Mouse (Mus musculus): ENCODE results near the gene Fsd1. TPM values are rescaled to one million over a fixed set of nuclear protein-coding genes. Genes with fewer than 3 reads are reported as not detected.

The Fsd1 gene
- polyA plus RNA-seq, 1 experiment from 2014 or later: 13.7 TPM

- no peak overlapping the region for H3K9ac ChIP-seq (replicated peaks; ENCODE audit: low read depth, low read length)
- no peak overlapping the region for H3K4me2 ChIP-seq (replicated peaks; ENCODE audit: low read depth, low read length)
- 81% methylated on average over 1 of the region's 1 CpGs for WGBS
- no peak overlapping the region for H3K4me3 ChIP-seq (ENCODE audit: low read depth, low read length)
- no peaks in the 10 kb centered on the region for H3K4me1 ChIP-seq (ENCODE audit: control insufficient read depth, insufficient read depth, low read length)
- H3K9me3 ChIP-seq (ENCODE audit: control insufficient read depth, low read depth, low read length): no peaks in the 10 kb centered on the region
- H3K27ac ChIP-seq (ENCODE audit: low read length): no peak overlapping the region
- H3K27me3 ChIP-seq (ENCODE audit: control insufficient read depth, insufficient read depth, low read length): no peaks in the 10 kb centered on the region
- ATAC-seq (ENCODE audit: insufficient number of reproducible peaks, insufficient read depth, low FRiP score, low read depth): no peak
- peaks cover 15% of the 10 kb centered on the region; the same call in 1 of the 2 replicates for H3K36me3 ChIP-seq (ENCODE audit: control insufficient read depth, insufficient read depth, low read length)
Measured at GRCm38 (mm10) chr17:56026303-56026702, 40.0 kb downstream of the Fsd1 start.

DNA sequence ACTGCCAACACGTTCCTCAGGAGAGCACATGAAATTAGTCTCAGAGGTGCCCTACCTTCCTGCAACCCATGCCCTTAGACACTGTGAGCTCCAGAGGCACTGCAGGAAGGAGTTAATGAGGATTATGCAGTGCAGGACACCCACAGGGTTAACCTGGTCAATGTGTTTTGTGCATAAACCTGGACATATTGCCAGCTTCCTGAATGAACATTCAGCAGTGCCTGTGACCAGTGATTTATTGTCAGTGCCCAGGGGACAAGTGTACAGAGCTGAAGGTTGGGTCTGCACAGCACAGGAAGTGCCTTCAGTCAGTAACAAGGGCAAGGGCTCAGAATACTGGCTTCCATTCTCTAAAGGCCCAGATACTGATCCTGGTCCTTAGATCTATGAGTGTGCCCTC, 40.6 kb downstream of the Fsd1 start:
- H3K36me3 ChIP-seq (ENCODE audit: control insufficient read depth, insufficient read depth, low read length): peaks cover 15% of the 10 kb centered on the region; the same call in 1 of the 2 replicates
- WGBS: 82% methylated on average over 1 of the region's 1 CpGs

DNA sequence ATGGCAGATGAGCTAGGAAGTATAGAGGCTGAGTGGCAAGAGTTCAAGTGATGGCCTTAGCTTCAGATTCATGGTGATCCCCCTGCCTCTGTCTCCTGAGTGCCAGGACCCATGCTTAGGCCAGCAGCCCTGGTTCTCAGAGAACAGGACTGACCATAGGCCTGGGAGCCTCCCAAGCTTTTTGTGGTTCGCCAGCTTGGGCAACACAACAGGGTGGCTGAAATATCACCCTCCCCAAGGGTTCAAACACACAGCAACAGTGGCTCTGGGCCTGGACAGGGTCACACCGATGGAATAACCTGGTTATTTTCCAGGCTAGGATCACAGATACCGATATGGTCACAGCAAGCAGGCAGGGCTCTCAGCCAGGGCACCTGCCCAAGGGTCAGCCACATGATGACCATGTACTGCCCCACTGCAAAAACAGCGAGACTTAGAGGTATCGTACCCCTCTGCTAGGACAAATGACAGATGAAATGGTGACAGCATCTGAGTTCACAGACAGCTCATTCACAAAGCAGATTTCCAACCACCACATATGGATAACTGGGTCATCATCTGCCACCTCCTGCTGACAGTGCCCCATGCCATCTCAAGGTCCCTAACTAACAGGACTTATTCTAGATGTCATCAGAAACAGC, 41.6 kb downstream of the Fsd1 start:
- Histone ChIP-seq H3K9ac (replicated peaks; ENCODE audit: low read depth, low read length) (no peak overlapping the region), H3K36me3 (ENCODE audit: control insufficient read depth, insufficient read depth, low read length) (peaks cover 15% of the 10 kb centered on the region; the same call in 1 of the 2 replicates), H3K4me1 (ENCODE audit: control insufficient read depth, insufficient read depth, low read length) (peaks cover 2% of the 10 kb centered on the region; the same call in 1 of the 2 replicates), H3K4me3 (ENCODE audit: low read depth, low read length) (no peak overlapping the region), H3K4me2 (replicated peaks; ENCODE audit: low read depth, low read length) (no peak overlapping the region), H3K27ac (ENCODE audit: low read length) (no peak overlapping the region), H3K9me3 (ENCODE audit: control insufficient read depth, low read depth, low read length) (no peaks in the 10 kb centered on the region), H3K27me3 (ENCODE audit: control insufficient read depth, insufficient read depth, low read length) (no peaks in the 10 kb centered on the region)
- no peak for ATAC-seq (ENCODE audit: insufficient number of reproducible peaks, insufficient read depth, low FRiP score, low read depth)
- 95% methylated on average over 5 of the region's 5 CpGs for WGBS

More for the DNA sequence above, 40.6 kb downstream of the Fsd1 start:
- H3K27me3 ChIP-seq (ENCODE audit: control insufficient read depth, insufficient read depth, low read length): no peaks in the 10 kb centered on the region
- no peaks in the 10 kb centered on the region for H3K4me1 ChIP-seq (ENCODE audit: control insufficient read depth, insufficient read depth, low read length)
- H3K9me3 ChIP-seq (ENCODE audit: control insufficient read depth, low read depth, low read length): no peaks in the 10 kb centered on the region
- no peak overlapping the region for H3K27ac ChIP-seq (ENCODE audit: low read length)
- no peak for ATAC-seq (ENCODE audit: insufficient number of reproducible peaks, insufficient read depth, low FRiP score, low read depth)
- no peak overlapping the region for H3K4me2 ChIP-seq (replicated peaks; ENCODE audit: low read depth, low read length)
- no peak overlapping the region for H3K9ac ChIP-seq (replicated peaks; ENCODE audit: low read depth, low read length)
- H3K4me3 ChIP-seq (ENCODE audit: low read depth, low read length): no peak overlapping the region

DNA sequence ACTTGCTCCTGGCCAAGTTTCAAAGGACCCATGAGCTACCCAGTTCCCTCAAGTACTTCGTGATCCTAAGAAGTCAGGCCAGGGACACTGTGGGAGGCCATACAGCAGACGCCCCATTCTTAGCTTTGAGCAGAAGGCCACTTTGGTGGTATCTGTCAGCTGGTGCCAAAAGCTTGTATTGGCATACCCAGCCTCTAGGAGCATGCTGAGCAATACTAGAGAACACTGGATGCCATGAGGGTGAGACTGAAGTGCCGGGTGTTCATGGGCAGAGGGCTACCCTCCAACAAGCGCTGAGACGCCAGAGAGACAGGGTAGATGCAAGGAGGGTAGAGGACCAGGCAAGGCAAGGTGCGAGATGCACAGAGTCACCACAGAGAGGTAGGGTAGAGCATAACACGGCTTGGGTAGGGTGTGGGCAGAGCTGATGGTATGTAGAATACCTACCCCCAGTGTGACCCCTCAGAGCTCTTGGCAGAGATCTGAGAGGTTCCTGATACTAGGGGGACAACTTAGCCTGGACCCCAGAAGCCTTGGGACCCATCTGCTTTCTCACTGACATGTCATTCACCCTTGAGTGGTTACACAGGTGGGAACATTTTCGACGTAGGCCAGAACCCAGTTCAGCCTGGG, 44.0 kb downstream of the Fsd1 start:
- ATAC-seq (ENCODE audit: insufficient number of reproducible peaks, insufficient read depth, low FRiP score, low read depth): no peak
- H3K36me3 ChIP-seq (ENCODE audit: control insufficient read depth, insufficient read depth, low read length): peaks cover 31% of the 10 kb centered on the region
- no peak overlapping the region for H3K4me3 ChIP-seq (ENCODE audit: low read depth, low read length)
- WGBS: 91% methylated on average over 9 of the region's 9 CpGs
- H3K4me1 ChIP-seq (ENCODE audit: control insufficient read depth, insufficient read depth, low read length): peaks cover 13% of the 10 kb centered on the region; the same call in 1 of the 2 replicates
- H3K9me3 ChIP-seq (ENCODE audit: control insufficient read depth, low read depth, low read length): no peaks in the 10 kb centered on the region
- H3K4me2 ChIP-seq (replicated peaks; ENCODE audit: low read depth, low read length): no peak overlapping the region
- no peak overlapping the region for H3K27ac ChIP-seq (ENCODE audit: low read length)
- no peak overlapping the region for H3K9ac ChIP-seq (replicated peaks; ENCODE audit: low read depth, low read length)
- no peaks in the 10 kb centered on the region for H3K27me3 ChIP-seq (ENCODE audit: control insufficient read depth, insufficient read depth, low read length)

GRCm38 (mm10) chr17:56030919-56031318, 44.6 kb downstream of the Fsd1 start:
- no peak overlapping the region for H3K4me2 ChIP-seq (replicated peaks; ENCODE audit: low read depth, low read length)
- WGBS: 46% methylated on average over 5 of the region's 5 CpGs
- peaks cover 31% of the 10 kb centered on the region for H3K36me3 ChIP-seq (ENCODE audit: control insufficient read depth, insufficient read depth, low read length)
- H3K4me1 ChIP-seq (ENCODE audit: control insufficient read depth, insufficient read depth, low read length): peaks cover 18% of the 10 kb centered on the region
- no peak for ATAC-seq (ENCODE audit: insufficient number of reproducible peaks, insufficient read depth, low FRiP score, low read depth)
- H3K9me3 ChIP-seq (ENCODE audit: control insufficient read depth, low read depth, low read length): no peaks in the 10 kb centered on the region
- no peak overlapping the region for H3K9ac ChIP-seq (replicated peaks; ENCODE audit: low read depth, low read length)
- H3K27me3 ChIP-seq (ENCODE audit: control insufficient read depth, insufficient read depth, low read length): no peaks in the 10 kb centered on the region
- H3K27ac ChIP-seq (ENCODE audit: low read length): no peak overlapping the region
- no peak overlapping the region for H3K4me3 ChIP-seq (ENCODE audit: low read depth, low read length)

- Histone ChIP-seq H3K4me2 (replicated peaks; ENCODE audit: low read depth, low read length) (no peak overlapping the region), H3K9ac (replicated peaks; ENCODE audit: low read depth, low read length) (no peak overlapping the region), H3K4me1 (ENCODE audit: control insufficient read depth, insufficient read depth, low read length) (peaks cover 18% of the 10 kb centered on the region), H3K27me3 (ENCODE audit: control insufficient read depth, insufficient read depth, low read length) (no peaks in the 10 kb centered on the region), H3K4me3 (ENCODE audit: low read depth, low read length) (no peak overlapping the region), H3K36me3 (ENCODE audit: control insufficient read depth, insufficient read depth, low read length) (peaks cover 31% of the 10 kb centered on the region), H3K27ac (ENCODE audit: low read length) (no peak overlapping the region), H3K9me3 (ENCODE audit: control insufficient read depth, low read depth, low read length) (no peaks in the 10 kb centered on the region)
- ATAC-seq (ENCODE audit: insufficient number of reproducible peaks, insufficient read depth, low FRiP score, low read depth): no peak
- 89% methylated on average over 7 of the region's 7 CpGs for WGBS
Measured at GRCm38 (mm10) chr17:56031431-56031830, 45.1 kb downstream of the Fsd1 start.

GRCm38 (mm10) chr17:56032127-56032733, 45.9 kb downstream of the Fsd1 start:
- H3K9ac ChIP-seq (replicated peaks; ENCODE audit: low read depth, low read length): no peak overlapping the region
- H3K36me3 ChIP-seq (ENCODE audit: control insufficient read depth, insufficient read depth, low read length): peaks cover 31% of the 10 kb centered on the region
- no peak overlapping the region for H3K4me2 ChIP-seq (replicated peaks; ENCODE audit: low read depth, low read length)
- WGBS: 77% methylated on average over 6 of the region's 6 CpGs
- no peaks in the 10 kb centered on the region for H3K9me3 ChIP-seq (ENCODE audit: control insufficient read depth, low read depth, low read length)
- peaks cover 18% of the 10 kb centered on the region for H3K4me1 ChIP-seq (ENCODE audit: control insufficient read depth, insufficient read depth, low read length)
- H3K27ac ChIP-seq (ENCODE audit: low read length): no peak overlapping the region
- no peaks in the 10 kb centered on the region for H3K27me3 ChIP-seq (ENCODE audit: control insufficient read depth, insufficient read depth, low read length)
- H3K4me3 ChIP-seq (ENCODE audit: low read depth, low read length): no peak overlapping the region
- no peak for ATAC-seq (ENCODE audit: insufficient number of reproducible peaks, insufficient read depth, low FRiP score, low read depth)

- no peak for ATAC-seq (ENCODE audit: insufficient number of reproducible peaks, insufficient read depth, low FRiP score, low read depth)
- 67% methylated on average over 7 of the region's 7 CpGs for WGBS
- Histone ChIP-seq H3K4me1 (ENCODE audit: control insufficient read depth, insufficient read depth, low read length) (peaks cover 18% of the 10 kb centered on the region), H3K9ac (replicated peaks; ENCODE audit: low read depth, low read length) (no peak overlapping the region), H3K27ac (ENCODE audit: low read length) (no peak overlapping the region), H3K27me3 (ENCODE audit: control insufficient read depth, insufficient read depth, low read length) (no peaks in the 10 kb centered on the region), H3K4me3 (ENCODE audit: low read depth, low read length) (no peak overlapping the region), H3K4me2 (replicated peaks; ENCODE audit: low read depth, low read length) (no peak overlapping the region), H3K36me3 (ENCODE audit: control insufficient read depth, insufficient read depth, low read length) (peaks cover 31% of the 10 kb centered on the region), H3K9me3 (ENCODE audit: control insufficient read depth, low read depth, low read length) (no peaks in the 10 kb centered on the region)
Measured at GRCm38 (mm10) chr17:56032831-56033230, 46.5 kb downstream of the Fsd1 start.

Data from stomach, embryonic 14.5 days (tissue).